Mouse (Mus musculus): ENCODE results near the gene 2010111I01Rik. TPM values are rescaled to one million over a fixed set of nuclear protein-coding genes. Genes with fewer than 3 reads are reported as not detected.
A peak's percentile ranks its signal among the peaks of the same experiment; 100 is the strongest.

The 2010111I01Rik gene
- polyA plus RNA-seq, 1 experiment from 2014 or later: 30.5 TPM

GRCm38 (mm10) chr13:63302381-63302780, 337.7 kb downstream of the 2010111I01Rik start:
- peaks cover 4% of the 10 kb centered on the region; the same call in 1 of the 2 replicates for H3K36me3 ChIP-seq (ENCODE audit: control insufficient read depth, insufficient read depth)
- 92% methylated on average over 5 of the region's 5 CpGs for WGBS

GRCm38 (mm10) chr13:63304124-63304792, 339.6 kb downstream of the 2010111I01Rik start:
- Histone ChIP-seq H3K4me1 (replicated peaks; ENCODE audit: control insufficient read depth, insufficient read depth, low read length) (no peaks in the 10 kb centered on the region), H3K36me3 (ENCODE audit: control insufficient read depth, insufficient read depth) (no peaks in the 10 kb centered on the region; the same call in 1 of the 2 replicates), H3K4me2 (ENCODE audit: low read length) (no peak overlapping the region), H3K9me3 (ENCODE audit: control insufficient read depth, low read length) (no peaks in the 10 kb centered on the region), H3K27me3 (replicated peaks; ENCODE audit: control insufficient read depth, insufficient read depth, low read length) (no peaks in the 10 kb centered on the region), H3K27ac (ENCODE audit: low read length) (no peak overlapping the region), H3K9ac (replicated peaks; ENCODE audit: low read depth, low read length) (no peak overlapping the region), H3K4me3 (replicated peaks; ENCODE audit: low read length) (no peak overlapping the region)
- ATAC-seq: no peak
- 78% methylated on average over 6 of the region's 6 CpGs for WGBS

More at GRCm38 (mm10) chr13:63302381-63302780, 337.7 kb downstream of the 2010111I01Rik start:
- no peaks in the 10 kb centered on the region for H3K27me3 ChIP-seq (replicated peaks; ENCODE audit: control insufficient read depth, insufficient read depth, low read length)
- ATAC-seq: no peak
- H3K27ac ChIP-seq (ENCODE audit: low read length): no peak overlapping the region
- H3K4me1 ChIP-seq (replicated peaks; ENCODE audit: control insufficient read depth, insufficient read depth, low read length): no peaks in the 10 kb centered on the region
- no peak overlapping the region for H3K4me3 ChIP-seq (replicated peaks; ENCODE audit: low read length)
- H3K9me3 ChIP-seq (ENCODE audit: control insufficient read depth, low read length): no peaks in the 10 kb centered on the region
- H3K4me2 ChIP-seq (ENCODE audit: low read length): no peak overlapping the region
- H3K9ac ChIP-seq (replicated peaks; ENCODE audit: low read depth, low read length): no peak overlapping the region

GRCm38 (mm10) chr13:63304799-63305159, 340.1 kb downstream of the 2010111I01Rik start:
- no peak for ATAC-seq

GRCm38 (mm10) chr13:63305160-63306011, 340.7 kb downstream of the 2010111I01Rik start:
- Histone ChIP-seq H3K9ac (replicated peaks; ENCODE audit: low read depth, low read length) (no peak overlapping the region), H3K4me2 (ENCODE audit: low read length) (no peak overlapping the region), H3K9me3 (ENCODE audit: control insufficient read depth, low read length) (no peaks in the 10 kb centered on the region), H3K4me3 (replicated peaks; ENCODE audit: low read length) (no peak overlapping the region), H3K36me3 (ENCODE audit: control insufficient read depth, insufficient read depth) (no peaks in the 10 kb centered on the region), H3K27me3 (replicated peaks; ENCODE audit: control insufficient read depth, insufficient read depth, low read length) (no peaks in the 10 kb centered on the region), H3K4me1 (replicated peaks; ENCODE audit: control insufficient read depth, insufficient read depth, low read length) (no peaks in the 10 kb centered on the region), H3K27ac (ENCODE audit: low read length) (no peak overlapping the region)
- no peak for ATAC-seq
- 77% methylated on average over 16 of the region's 16 CpGs for WGBS

More at GRCm38 (mm10) chr13:63304799-63305159, 340.1 kb downstream of the 2010111I01Rik start:
- Histone ChIP-seq H3K27me3 (replicated peaks; ENCODE audit: control insufficient read depth, insufficient read depth, low read length) (no peaks in the 10 kb centered on the region), H3K9me3 (ENCODE audit: control insufficient read depth, low read length) (no peaks in the 10 kb centered on the region), H3K27ac (ENCODE audit: low read length) (no peak overlapping the region), H3K4me3 (replicated peaks; ENCODE audit: low read length) (no peak overlapping the region), H3K4me2 (ENCODE audit: low read length) (no peak overlapping the region), H3K9ac (replicated peaks; ENCODE audit: low read depth, low read length) (no peak overlapping the region), H3K4me1 (replicated peaks; ENCODE audit: control insufficient read depth, insufficient read depth, low read length) (no peaks in the 10 kb centered on the region), H3K36me3 (ENCODE audit: control insufficient read depth, insufficient read depth) (no peaks in the 10 kb centered on the region)
- WGBS: 64% methylated on average over 3 of the region's 3 CpGs

- H3K27me3 ChIP-seq (replicated peaks; ENCODE audit: control insufficient read depth, insufficient read depth, low read length): no peaks in the 10 kb centered on the region
- H3K4me3 ChIP-seq (replicated peaks; ENCODE audit: low read length): no peak overlapping the region
- no peaks in the 10 kb centered on the region for H3K4me1 ChIP-seq (replicated peaks; ENCODE audit: control insufficient read depth, insufficient read depth, low read length)
- H3K27ac ChIP-seq (ENCODE audit: low read length): no peak overlapping the region
- H3K9me3 ChIP-seq (ENCODE audit: control insufficient read depth, low read length): no peaks in the 10 kb centered on the region
- ATAC-seq: 0 out of 2 replicates have a peak, but pooled peaks have one; percentile 43
- 82% methylated on average over 5 of the region's 5 CpGs for WGBS
- H3K36me3 ChIP-seq (ENCODE audit: control insufficient read depth, insufficient read depth): no peaks in the 10 kb centered on the region
- no peak overlapping the region for H3K9ac ChIP-seq (replicated peaks; ENCODE audit: low read depth, low read length)
- no peak overlapping the region for H3K4me2 ChIP-seq (ENCODE audit: low read length)
These were observed 342.1 kb downstream of the 2010111I01Rik start for GRCm38 (mm10) chr13:63306768-63307167.

GRCm38 (mm10) chr13:63309563-63309962, 344.9 kb downstream of the 2010111I01Rik start:
- no peak overlapping the region for H3K27ac ChIP-seq (ENCODE audit: low read length)
- no peak overlapping the region for H3K9ac ChIP-seq (replicated peaks; ENCODE audit: low read depth, low read length)
- no peaks in the 10 kb centered on the region for H3K9me3 ChIP-seq (ENCODE audit: control insufficient read depth, low read length)
- H3K4me1 ChIP-seq (replicated peaks; ENCODE audit: control insufficient read depth, insufficient read depth, low read length): no peaks in the 10 kb centered on the region
- WGBS: 89% methylated on average over 3 of the region's 3 CpGs
- no peak for ATAC-seq
- H3K36me3 ChIP-seq (ENCODE audit: control insufficient read depth, insufficient read depth): no peaks in the 10 kb centered on the region
- H3K27me3 ChIP-seq (replicated peaks; ENCODE audit: control insufficient read depth, insufficient read depth, low read length): no peaks in the 10 kb centered on the region
- H3K4me3 ChIP-seq (replicated peaks; ENCODE audit: low read length): no peak overlapping the region
- no peak overlapping the region for H3K4me2 ChIP-seq (ENCODE audit: low read length)

GRCm38 (mm10) chr13:63311156-63311555, 346.5 kb downstream of the 2010111I01Rik start:
- no peak for ATAC-seq
- H3K9ac ChIP-seq (replicated peaks; ENCODE audit: low read depth, low read length): no peak overlapping the region
- H3K9me3 ChIP-seq (ENCODE audit: control insufficient read depth, low read length): no peaks in the 10 kb centered on the region
- H3K27ac ChIP-seq (ENCODE audit: low read length): no peak overlapping the region
- H3K4me2 ChIP-seq (ENCODE audit: low read length): no peak overlapping the region
- H3K27me3 ChIP-seq (replicated peaks; ENCODE audit: control insufficient read depth, insufficient read depth, low read length): no peaks in the 10 kb centered on the region
- H3K4me1 ChIP-seq (replicated peaks; ENCODE audit: control insufficient read depth, insufficient read depth, low read length): no peaks in the 10 kb centered on the region
- 76% methylated on average over 2 of the region's 2 CpGs for WGBS
- H3K4me3 ChIP-seq (replicated peaks; ENCODE audit: low read length): no peak overlapping the region
- no peaks in the 10 kb centered on the region for H3K36me3 ChIP-seq (ENCODE audit: control insufficient read depth, insufficient read depth)

- H3K27ac ChIP-seq (ENCODE audit: low read length): no peak overlapping the region
- WGBS: 100% methylated on average over 1 of the region's 1 CpGs
These were observed 348.6 kb downstream of the 2010111I01Rik start for GRCm38 (mm10) chr13:63313247-63313646.

GRCm38 (mm10) chr13:63313748-63314607, 349.3 kb downstream of the 2010111I01Rik start:
- ATAC-seq: no peak
- Histone ChIP-seq H3K36me3 (ENCODE audit: control insufficient read depth, insufficient read depth) (no peaks in the 10 kb centered on the region), H3K9ac (replicated peaks; ENCODE audit: low read depth, low read length) (no peak overlapping the region), H3K4me2 (ENCODE audit: low read length) (no peak overlapping the region), H3K27me3 (replicated peaks; ENCODE audit: control insufficient read depth, insufficient read depth, low read length) (no peaks in the 10 kb centered on the region), H3K9me3 (ENCODE audit: control insufficient read depth, low read length) (no peaks in the 10 kb centered on the region), H3K4me3 (replicated peaks; ENCODE audit: low read length) (no peak overlapping the region), H3K4me1 (replicated peaks; ENCODE audit: control insufficient read depth, insufficient read depth, low read length) (peaks cover 4% of the 10 kb centered on the region), H3K27ac (ENCODE audit: low read length) (no peak overlapping the region)
- WGBS: 87% methylated on average over 12 of the region's 12 CpGs

More at GRCm38 (mm10) chr13:63313247-63313646, 348.6 kb downstream of the 2010111I01Rik start:
- ATAC-seq: no peak
- Histone ChIP-seq H3K9ac (replicated peaks; ENCODE audit: low read depth, low read length) (no peak overlapping the region), H3K9me3 (ENCODE audit: control insufficient read depth, low read length) (no peaks in the 10 kb centered on the region), H3K27me3 (replicated peaks; ENCODE audit: control insufficient read depth, insufficient read depth, low read length) (no peaks in the 10 kb centered on the region), H3K4me1 (replicated peaks; ENCODE audit: control insufficient read depth, insufficient read depth, low read length) (peaks cover 4% of the 10 kb centered on the region), H3K4me2 (ENCODE audit: low read length) (no peak overlapping the region), H3K36me3 (ENCODE audit: control insufficient read depth, insufficient read depth) (no peaks in the 10 kb centered on the region), H3K4me3 (replicated peaks; ENCODE audit: low read length) (no peak overlapping the region)
